Mouse (Mus musculus): ENCODE data around the gene Pakap.

GRCm38 (mm10) chr4:57837089-57837488 is 269.1 kb downstream of the Pakap start:
- no peak for TF ChIP-seq TAL1 (conservative IDR thresholded peaks at IDR 0.05; ENCODE audit: low read depth, low read length)
- TF ChIP-seq CTCF (IDR thresholded peaks at IDR 0.05; ENCODE audit: low read depth, low read length), result no peak
- TF ChIP-seq GATA1 (IDR thresholded peaks at IDR 0.05; ENCODE audit: borderline replicate concordance, low read length), result no peak

All from G1E (cell line).